Mouse (Mus musculus): ENCODE results near the gene Il1f5.

Il1f5 gene

DNA sequence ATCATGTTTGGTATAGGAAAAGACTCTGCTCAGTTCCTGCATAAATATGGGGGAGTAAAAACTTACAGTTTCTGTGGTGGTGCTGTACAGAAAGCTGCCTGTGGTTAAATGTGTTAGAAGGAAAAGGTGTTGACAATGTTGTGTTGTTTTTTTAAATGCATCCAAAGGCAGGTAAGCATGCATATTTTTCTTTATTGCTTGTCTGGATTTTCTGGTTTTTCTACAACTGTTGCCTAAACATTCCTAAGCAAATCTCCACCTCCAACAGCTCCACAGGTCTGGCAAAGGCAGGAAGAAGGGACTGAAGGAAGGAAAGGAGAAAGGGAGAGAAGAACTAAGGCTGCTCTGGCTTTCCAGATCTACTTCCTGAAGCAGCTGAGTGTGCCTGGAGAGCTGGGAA is at the start of gene Il1f5:
Il1f5 (plus strand) TSS at position 301 of the 400 bp plus-strand sequence.
- DNase-seq (ENCODE audit: low spot score in 2 of 2): no peak

GRCm38 (mm10) chr2:24227191-24227590 is 49.6 kb upstream of the Il1f5 start:
- no peak for DNase-seq (ENCODE audit: low spot score in 2 of 2)

DNA sequence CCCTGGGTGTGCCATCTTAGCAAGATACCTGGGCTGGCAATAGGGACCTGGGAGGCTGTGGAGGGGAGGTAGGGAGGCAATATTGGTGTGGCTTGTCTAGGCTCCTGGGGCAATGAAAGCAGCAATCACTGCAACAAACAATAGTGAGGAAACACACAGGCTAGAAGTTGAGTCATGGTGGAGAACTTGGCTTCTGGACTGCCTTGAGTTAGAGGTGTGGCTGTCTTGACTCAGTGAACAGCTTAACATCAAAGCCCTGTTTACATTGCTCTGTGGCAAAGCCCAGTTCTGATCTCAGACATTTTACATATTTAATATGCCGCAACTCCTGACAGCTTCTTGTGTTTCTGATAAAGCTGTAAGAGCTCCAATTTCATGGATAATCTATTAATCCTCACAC is 9.3 kb upstream of the Il1f5 start:
- DNase-seq (ENCODE audit: low spot score in 2 of 2): no peak

DNA sequence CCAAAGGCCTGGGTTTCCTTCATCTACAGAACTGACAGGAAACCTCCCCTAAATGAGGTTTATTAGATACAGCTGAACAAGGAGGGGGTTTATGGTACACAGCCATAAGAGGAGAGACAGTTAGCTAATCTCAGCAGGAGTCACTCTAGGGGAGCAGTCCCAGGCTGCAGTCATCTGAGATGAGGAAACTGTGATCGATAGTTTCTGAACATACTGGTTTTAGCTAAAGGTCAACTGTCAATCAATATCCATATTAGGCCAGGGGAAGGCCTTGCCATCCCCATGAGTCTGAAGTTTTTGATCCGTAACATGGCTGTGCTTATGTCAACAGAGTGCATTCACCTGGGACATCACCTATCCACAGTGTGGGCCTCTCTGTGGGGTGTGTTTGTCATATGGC is 3.1 kb upstream of the Il1f5 start:
- no peak for DNase-seq (ENCODE audit: low spot score in 2 of 2)

DNA sequence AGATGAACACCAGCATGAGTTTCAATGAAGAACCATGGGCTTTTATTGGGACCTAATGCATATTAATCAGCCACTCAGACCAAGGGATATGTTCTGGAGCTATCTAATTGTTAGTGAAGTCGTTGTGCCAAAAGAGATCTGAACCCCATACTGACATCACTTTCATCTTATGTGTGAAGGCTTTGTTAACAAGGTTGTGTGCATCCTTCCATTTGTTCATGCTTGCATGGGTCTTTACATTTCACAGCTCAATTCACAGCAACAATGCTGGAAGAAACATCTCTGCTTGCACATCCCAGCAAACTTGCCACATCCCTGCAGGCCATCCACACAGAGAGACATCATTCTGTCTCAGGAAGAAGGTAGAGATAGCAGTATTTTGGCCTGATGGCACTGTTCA is 1.6 kb upstream of the Il1f5 start:
- no peak for DNase-seq (ENCODE audit: low spot score in 2 of 2)

GRCm38 (mm10) chr2:24290896-24291295 is 14.1 kb downstream of the Il1f5 start, which contains the start of gene Il1f10:
Gene Il1f10 (plus strand): TSS chr2:24291196.
- no peak for DNase-seq (ENCODE audit: low spot score in 2 of 2)

- DNase-seq (ENCODE audit: low spot score in 2 of 2): no peak
Measured at GRCm38 (mm10) chr2:24294616-24295015, 17.9 kb downstream of the Il1f5 start.

DNA sequence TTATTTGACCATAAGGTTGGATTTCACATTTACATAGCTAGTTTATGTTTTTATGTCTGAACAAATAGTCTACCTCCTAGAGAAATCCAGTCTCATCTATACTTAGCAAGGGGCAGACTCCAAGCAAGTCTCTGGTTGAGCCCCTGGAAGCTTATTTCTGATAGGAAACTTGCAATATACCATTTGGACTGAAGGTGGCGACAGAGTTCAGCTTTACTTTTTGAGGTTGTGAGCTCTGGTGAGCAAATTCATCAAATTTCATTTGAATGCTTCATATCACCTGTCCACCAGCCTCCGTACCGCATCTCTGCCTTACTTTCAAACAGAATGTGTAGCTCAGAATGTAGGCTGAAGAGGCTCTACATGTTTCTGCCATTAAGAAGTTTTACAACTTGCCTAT is 20.1 kb downstream of the Il1f5 start:
- no peak for DNase-seq (ENCODE audit: low spot score in 2 of 2)

DNA sequence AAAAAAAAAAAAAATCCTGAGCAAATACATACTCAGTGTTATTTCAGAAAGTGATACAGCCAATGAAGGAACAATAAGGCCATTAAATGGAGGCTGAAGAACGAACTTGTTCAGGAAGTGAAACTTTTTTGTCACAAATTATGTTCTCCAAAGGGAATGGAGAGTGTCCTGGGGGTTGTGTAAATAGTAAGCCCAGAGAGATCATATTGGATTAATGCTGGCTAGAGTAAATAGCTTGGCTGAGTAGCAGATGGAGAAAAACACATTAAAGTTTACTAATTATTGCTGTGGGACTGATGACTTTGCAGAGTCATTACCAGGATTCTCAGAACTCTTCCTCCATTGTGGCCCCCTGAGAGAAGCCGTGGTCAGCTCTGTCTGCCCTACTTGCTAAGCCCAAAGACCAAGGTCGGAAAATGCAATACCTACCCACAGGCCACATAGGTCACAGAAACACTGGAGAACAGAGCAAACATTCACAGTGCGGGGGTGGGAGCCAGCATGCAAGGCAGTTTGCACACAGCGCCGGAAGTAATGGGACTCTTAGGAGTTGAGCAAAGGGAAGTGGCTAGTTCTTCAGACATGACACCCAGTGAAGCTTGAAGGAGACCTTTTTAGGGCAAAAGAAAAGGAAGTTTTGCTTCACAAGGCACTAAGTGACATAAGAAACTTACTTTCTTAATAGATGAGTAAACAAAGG is 34.7 kb downstream of the Il1f5 start:
- no peak for DNase-seq (ENCODE audit: low spot score in 2 of 2)

GRCm38 (mm10) chr2:24316919-24317318 is 40.2 kb downstream of the Il1f5 start:
- DNase-seq (ENCODE audit: low spot score in 2 of 2): no peak

DNA sequence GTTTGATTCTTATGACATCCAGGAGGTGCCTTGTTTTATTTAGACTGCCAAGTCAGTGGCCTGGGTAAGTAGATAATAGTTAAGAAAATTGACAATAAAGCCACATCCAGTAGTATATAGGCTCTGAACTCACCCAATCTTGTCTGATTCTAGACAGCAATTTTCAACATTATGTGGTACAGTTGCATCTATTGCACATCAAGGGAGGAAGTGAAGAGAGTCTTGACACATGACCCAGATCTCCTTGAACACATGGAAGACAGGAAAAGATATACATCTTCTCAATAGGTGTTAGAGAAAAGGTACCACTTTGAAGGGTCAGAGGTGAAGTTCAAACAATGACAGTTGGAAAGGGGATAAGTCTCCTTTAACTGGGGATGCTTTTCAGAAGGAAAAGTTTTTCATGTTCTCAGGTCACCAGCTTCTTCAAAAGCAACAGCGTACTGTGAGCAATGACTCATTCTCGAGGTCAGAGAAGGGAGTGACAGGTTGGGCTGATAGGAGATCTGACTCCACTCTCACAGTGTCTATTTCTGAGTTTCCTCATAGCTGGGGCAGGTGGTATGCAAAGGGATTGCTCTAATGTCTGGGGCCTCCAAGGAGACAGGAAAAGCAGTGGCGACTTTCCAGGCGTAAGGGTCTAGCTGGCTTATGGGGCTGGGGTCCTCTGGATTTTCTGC is 41.3 kb downstream of the Il1f5 start:
- DNase-seq (ENCODE audit: low spot score in 2 of 2): no peak
